Mouse (Mus musculus) limb, embryonic 12.5 days (tissue): Measurements from ENCODE around the gene Pdzd2. TPM values are rescaled to one million over a fixed set of nuclear protein-coding genes. Genes with fewer than 3 reads are reported as not detected.

ENCODE experiments used
- ATAC-seq: fragments of 200-750 bp; cut with Nextera tagmentation; 2 replicates; pipeline ENCODE4 v1.8.0; 2017; ENCODE audit warnings: low read depth, moderate TSS enrichment; ENCODE audit not compliant: insufficient number of reproducible peaks, insufficient read depth, low FRiP score, low TSS enrichment
- H3K27ac ChIP-seq: fragments of 300-500 bp; sonication (generic); 2 replicates; pipeline ENCODE4 v1.5.1; 2016; ENCODE audit warnings: mild to moderate bottlenecking, moderate library complexity
- H3K27me3 ChIP-seq: fragments of 300-500 bp; sonication (generic); 2 replicates; pipeline ENCODE4 v1.6.1; 2016; ENCODE audit warnings: mild to moderate bottlenecking, moderate library complexity
- H3K36me3 ChIP-seq: fragments of 300-500 bp; sonication (generic); 2 replicates; pipeline ENCODE4 v1.6.1; 2016; ENCODE audit warnings: mild to moderate bottlenecking, moderate library complexity
- H3K4me1 ChIP-seq: fragments of 300-500 bp; sonication (generic); replicated peaks from 2 replicates; pipeline ENCODE4 v1.6.1; 2016
- H3K4me2 ChIP-seq: fragments of 300-500 bp; sonication (generic); 2 replicates; pipeline ENCODE4 v1.6.1; 2016; ENCODE audit warnings: mild to moderate bottlenecking, moderate library complexity
- H3K4me3 ChIP-seq: fragments of 300-500 bp; sonication (generic); replicated peaks from 2 replicates; pipeline ENCODE4 v1.5.1; 2016; ENCODE audit warnings: mild to moderate bottlenecking
- H3K9ac ChIP-seq: fragments of 300-500 bp; sonication (generic); replicated peaks from 2 replicates; pipeline ENCODE4 v1.6.1; 2016; ENCODE audit warnings: mild to moderate bottlenecking, moderate library complexity
- H3K9me3 ChIP-seq: fragments of 300-500 bp; sonication (generic); 2 replicates; pipeline ENCODE4 v1.6.1; 2016; ENCODE audit warnings: mild to moderate bottlenecking, moderate library complexity
- WGBS: fragments of 180-500 bp; shearing (Covaris S2); methylation state at CpG from one replicate; pipeline ENCODE4 v1.1.7; 2016; 5-methylcytosine and 5-hydroxymethylcytosine counted together
- polyA plus RNA-seq: library from polyadenylated mRNA; unstranded; fragments of >200 nt; fragmentation: Nextera tagmentation; extraction: Ambion mirVana; gene quantifications from 2 replicates; pipeline ENCODE4 v1.2.1, GENCODE M21; 2016

The Pdzd2 gene
- polyA plus RNA-seq, 1 experiment from 2014 or later: 32.5 TPM

- no peak overlapping the region for H3K27ac ChIP-seq
- no peak for ATAC-seq
- H3K4me1 ChIP-seq: peaks cover 40% of the 10 kb centered on the region
- H3K4me3 ChIP-seq: no peak overlapping the region
- no peaks in the 10 kb centered on the region for H3K27me3 ChIP-seq
- no peak overlapping the region for H3K4me2 ChIP-seq
- H3K9me3 ChIP-seq: no peaks in the 10 kb centered on the region
- no peaks in the 10 kb centered on the region for H3K36me3 ChIP-seq
- 86% methylated on average over 2 of the region's 2 CpGs for WGBS
- no peak overlapping the region for H3K9ac ChIP-seq
Observed at GRCm38 (mm10) chr15:12449321-12449720, 290.4 kb downstream of the Pdzd2 start.

- no peaks in the 10 kb centered on the region for H3K9me3 ChIP-seq
- H3K4me2 ChIP-seq: no peak overlapping the region
- no peaks in the 10 kb centered on the region for H3K36me3 ChIP-seq
- no peaks in the 10 kb centered on the region for H3K27me3 ChIP-seq
- H3K9ac ChIP-seq: no peak overlapping the region
- peaks cover 33% of the 10 kb centered on the region for H3K4me1 ChIP-seq
- peak; percentile 56; the same call in 1 of the 2 replicates for ATAC-seq
- peak overlapping the region; percentile 50; the same call in 1 of the 2 replicates for H3K27ac ChIP-seq
- H3K4me3 ChIP-seq: no peak overlapping the region
- WGBS: 52% methylated on average over 10 of the region's 10 CpGs
Observed at GRCm38 (mm10) chr15:12447021-12447434, 292.7 kb downstream of the Pdzd2 start.

GRCm38 (mm10) chr15:12444551-12444950 is 295.2 kb downstream of the Pdzd2 start:
- Histone ChIP-seq H3K27me3 (no peaks in the 10 kb centered on the region; the same call in 1 of the 2 replicates), H3K27ac (no peak overlapping the region), H3K9ac (no peak overlapping the region), H3K36me3 (peaks cover 9% of the 10 kb centered on the region; the same call in 1 of the 2 replicates), H3K4me3 (no peak overlapping the region), H3K4me1 (peaks cover 9% of the 10 kb centered on the region), H3K4me2 (no peak overlapping the region), H3K9me3 (no peaks in the 10 kb centered on the region)
- 92% methylated on average over 5 of the region's 5 CpGs for WGBS
- ATAC-seq: no peak

- peaks cover 13% of the 10 kb centered on the region; the same call in 1 of the 2 replicates for H3K36me3 ChIP-seq
- peaks cover 15% of the 10 kb centered on the region for H3K4me1 ChIP-seq
- no peaks in the 10 kb centered on the region for H3K9me3 ChIP-seq
- 58% methylated on average over 6 of the region's 6 CpGs for WGBS
- no peak overlapping the region for H3K9ac ChIP-seq
- H3K27me3 ChIP-seq: no peaks in the 10 kb centered on the region; the same call in 1 of the 2 replicates
- no peak for ATAC-seq
- no peak overlapping the region for H3K27ac ChIP-seq
- H3K4me3 ChIP-seq: no peak overlapping the region
- H3K4me2 ChIP-seq: no peak overlapping the region
Observed at GRCm38 (mm10) chr15:12439351-12439751, 300.4 kb downstream of the Pdzd2 start.

GRCm38 (mm10) chr15:12438691-12439090 is 301.0 kb downstream of the Pdzd2 start:
- ATAC-seq: no peak
- Histone ChIP-seq H3K9ac (no peak overlapping the region), H3K27ac (no peak overlapping the region), H3K4me1 (peaks cover 22% of the 10 kb centered on the region), H3K4me3 (no peak overlapping the region), H3K4me2 (no peak overlapping the region), H3K36me3 (peaks cover 13% of the 10 kb centered on the region; the same call in 1 of the 2 replicates), H3K27me3 (no peaks in the 10 kb centered on the region; the same call in 1 of the 2 replicates), H3K9me3 (no peaks in the 10 kb centered on the region)
- 79% methylated on average over 6 of the region's 6 CpGs for WGBS

GRCm38 (mm10) chr15:12438081-12438480 is 301.6 kb downstream of the Pdzd2 start:
- ATAC-seq: no peak
- 82% methylated on average over 11 of the region's 11 CpGs for WGBS
- Histone ChIP-seq H3K9me3 (no peaks in the 10 kb centered on the region), H3K36me3 (peaks cover 13% of the 10 kb centered on the region; the same call in 1 of the 2 replicates), H3K4me1 (peaks cover 24% of the 10 kb centered on the region), H3K4me3 (no peak overlapping the region), H3K9ac (no peak overlapping the region), H3K27me3 (no peaks in the 10 kb centered on the region; the same call in 1 of the 2 replicates), H3K4me2 (no peak overlapping the region), H3K27ac (no peak overlapping the region)

- Histone ChIP-seq H3K27ac (no peak overlapping the region), H3K36me3 (peaks cover 8% of the 10 kb centered on the region; the same call in 1 of the 2 replicates), H3K4me1 (peaks cover 24% of the 10 kb centered on the region), H3K4me3 (no peak overlapping the region), H3K27me3 (no peaks in the 10 kb centered on the region; the same call in 1 of the 2 replicates), H3K9ac (no peak overlapping the region), H3K9me3 (no peaks in the 10 kb centered on the region), H3K4me2 (no peak overlapping the region)
- ATAC-seq: no peak
- 85% methylated on average over 8 of the region's 8 CpGs for WGBS
Observed at GRCm38 (mm10) chr15:12435910-12436309, 303.8 kb downstream of the Pdzd2 start.

GRCm38 (mm10) chr15:12433893-12434599 is 305.7 kb downstream of the Pdzd2 start:
- Histone ChIP-seq H3K4me2 (no peak overlapping the region), H3K36me3 (peaks cover 4% of the 10 kb centered on the region; the same call in 1 of the 2 replicates), H3K4me3 (no peak overlapping the region), H3K4me1 (peaks cover 37% of the 10 kb centered on the region), H3K27me3 (no peaks in the 10 kb centered on the region), H3K27ac (peak overlapping the region; percentile 73), H3K9ac (no peak overlapping the region), H3K9me3 (no peaks in the 10 kb centered on the region)
- 53% methylated on average over 19 of the region's 19 CpGs for WGBS
- no peak for ATAC-seq

- Histone ChIP-seq H3K4me3 (no peak overlapping the region), H3K27ac (no peak overlapping the region), H3K27me3 (no peaks in the 10 kb centered on the region), H3K9me3 (no peaks in the 10 kb centered on the region), H3K9ac (no peak overlapping the region), H3K4me2 (no peak overlapping the region), H3K36me3 (peaks cover 4% of the 10 kb centered on the region; the same call in 1 of the 2 replicates), H3K4me1 (peaks cover 48% of the 10 kb centered on the region)
- no peak for ATAC-seq
Observed at GRCm38 (mm10) chr15:12432879-12433278, 306.8 kb downstream of the Pdzd2 start.

- WGBS: 100% methylated on average over 1 of the region's 1 CpGs
- no peak overlapping the region for H3K9ac ChIP-seq
- no peak overlapping the region for H3K4me3 ChIP-seq
- H3K36me3 ChIP-seq: peaks cover 4% of the 10 kb centered on the region; the same call in 1 of the 2 replicates
- no peak overlapping the region for H3K4me2 ChIP-seq
- no peak for ATAC-seq
- H3K27me3 ChIP-seq: no peaks in the 10 kb centered on the region
- H3K4me1 ChIP-seq: peaks cover 51% of the 10 kb centered on the region
- H3K27ac ChIP-seq: no peak overlapping the region
- H3K9me3 ChIP-seq: no peaks in the 10 kb centered on the region
Observed at GRCm38 (mm10) chr15:12432320-12432719, 307.4 kb downstream of the Pdzd2 start.

GRCm38 (mm10) chr15:12431684-12432083 is 308.0 kb downstream of the Pdzd2 start:
- H3K27ac ChIP-seq: no peak overlapping the region

More at GRCm38 (mm10) chr15:12431684-12432083, 308.0 kb downstream of the Pdzd2 start:
- ATAC-seq: no peak
- no peak overlapping the region for H3K4me3 ChIP-seq
- no peak overlapping the region for H3K9ac ChIP-seq
- H3K4me1 ChIP-seq: peaks cover 52% of the 10 kb centered on the region
- no peaks in the 10 kb centered on the region for H3K27me3 ChIP-seq
- WGBS: 82% methylated on average over 7 of the region's 7 CpGs
- peaks cover 4% of the 10 kb centered on the region; the same call in 1 of the 2 replicates for H3K36me3 ChIP-seq
- no peaks in the 10 kb centered on the region for H3K9me3 ChIP-seq
- H3K4me2 ChIP-seq: no peak overlapping the region
